Mouse (Mus musculus) limb, embryonic 11.5 days (tissue): Measurements from ENCODE around the gene Pde4d. TPM values are rescaled to one million over a fixed set of nuclear protein-coding genes. Genes with fewer than 3 reads are reported as not detected.

ENCODE experiments used
- ATAC-seq: fragments of 200-750 bp; cut with Nextera tagmentation; 2 replicates; pipeline ENCODE4 v1.8.0; 2017; ENCODE audit warnings: low read depth; ENCODE audit not compliant: insufficient number of reproducible peaks, low FRiP score, low TSS enrichment
- DNase-seq: peaks from one replicate; pipeline ENCODE4 v3.0.0-alpha.2; 2015; ENCODE audit warnings: low spot score
- H3K27ac ChIP-seq: fragments of 300-500 bp; sonication (generic); replicated peaks from 2 replicates; pipeline ENCODE4 v1.5.1; 2014; ENCODE audit warnings: low read depth, mild to moderate bottlenecking, low read length
- H3K27me3 ChIP-seq: fragments of 300-500 bp; sonication (generic); 2 replicates; pipeline ENCODE4 v1.6.1; 2014; ENCODE audit warnings: mild to moderate bottlenecking, low read length, mixed read lengths; ENCODE audit not compliant: control insufficient read depth, insufficient read depth
- H3K36me3 ChIP-seq: fragments of 300-500 bp; sonication (generic); 2 replicates; pipeline ENCODE4 v1.6.1; 2014; ENCODE audit warnings: mild to moderate bottlenecking, low read length, moderate library complexity, mixed read lengths; ENCODE audit not compliant: control insufficient read depth, insufficient read depth
- H3K4me1 ChIP-seq: fragments of 300-500 bp; sonication (generic); 2 replicates; pipeline ENCODE4 v1.6.1; 2014; ENCODE audit warnings: low read length, mixed read lengths; ENCODE audit not compliant: control insufficient read depth, insufficient read depth
- H3K4me2 ChIP-seq: fragments of 300-500 bp; sonication (generic); 2 replicates; pipeline ENCODE4 v1.6.1; 2014; ENCODE audit warnings: low read depth, mild to moderate bottlenecking, moderate library complexity; ENCODE audit not compliant: severe bottlenecking
- H3K4me3 ChIP-seq: fragments of 300-500 bp; sonication (generic); 2 replicates; pipeline ENCODE4 v1.5.1; 2014; ENCODE audit warnings: low read depth, low read length
- H3K9ac ChIP-seq: fragments of 300-500 bp; sonication (generic); 2 replicates; pipeline ENCODE4 v1.6.1; 2014; ENCODE audit warnings: mild to moderate bottlenecking, low read length
- H3K9me3 ChIP-seq: fragments of 300-500 bp; sonication (generic); 2 replicates; pipeline ENCODE4 v1.6.1; 2016; ENCODE audit warnings: low read length; ENCODE audit not compliant: control insufficient read depth
- WGBS: fragments of 180-500 bp; shearing (Covaris S2); extraction: QIAGEN DNeasy Blood & Tissue Kit; methylation state at CpG from one replicate; pipeline ENCODE4 v1.1.7; 2014; 5-methylcytosine and 5-hydroxymethylcytosine counted together
- polyA plus RNA-seq: library from polyadenylated mRNA; unstranded; fragments of >200 nt; fragmentation: Nextera tagmentation; extraction: Ambion mirVana; gene quantifications from 2 replicates; pipeline ENCODE4 v1.2.1, GENCODE M21; 2014

The Pde4d gene
- polyA plus RNA-seq, 1 experiment from 2014 or later = 13.3 TPM

- Histone ChIP-seq H3K9ac (no peak overlapping the region), H3K4me3 (no peak overlapping the region), H3K4me2 (no peak overlapping the region), H3K36me3 (no peaks in the 10 kb centered on the region), H3K9me3 (no peaks in the 10 kb centered on the region), H3K27me3 (no peaks in the 10 kb centered on the region), H3K27ac (no peak overlapping the region), H3K4me1 (no peaks in the 10 kb centered on the region; the same call in 1 of the 2 replicates)
- 59% methylated on average over 11 of the region's 11 CpGs for WGBS
- ATAC-seq (no peak), DNase-seq (no peak)
Observed at GRCm38 (mm10) chr13:109646597-109647232, 1197.0 kb downstream of the Pde4d start.

GRCm38 (mm10) chr13:109647479-109648199 lies 1197.9 kb downstream of the Pde4d start:
- H3K4me3 ChIP-seq = no peak overlapping the region
- no peaks in the 10 kb centered on the region for H3K36me3 ChIP-seq
- H3K9me3 ChIP-seq = no peaks in the 10 kb centered on the region
- no peaks in the 10 kb centered on the region for H3K27me3 ChIP-seq
- ATAC-seq (no peak), DNase-seq (no peak)
- no peak overlapping the region for H3K27ac ChIP-seq
- H3K9ac ChIP-seq = no peak overlapping the region
- no peaks in the 10 kb centered on the region; the same call in 1 of the 2 replicates for H3K4me1 ChIP-seq
- 81% methylated on average over 7 of the region's 7 CpGs for WGBS
- H3K4me2 ChIP-seq = no peak overlapping the region

GRCm38 (mm10) chr13:109648311-109648710 lies 1198.6 kb downstream of the Pde4d start:
- WGBS = 88% methylated on average over 3 of the region's 3 CpGs
- H3K9me3 ChIP-seq = no peaks in the 10 kb centered on the region
- ATAC-seq (no peak), DNase-seq (no peak)
- no peaks in the 10 kb centered on the region; the same call in 1 of the 2 replicates for H3K4me1 ChIP-seq
- H3K27ac ChIP-seq = no peak overlapping the region
- H3K4me2 ChIP-seq = no peak overlapping the region
- H3K36me3 ChIP-seq = no peaks in the 10 kb centered on the region
- H3K27me3 ChIP-seq = no peaks in the 10 kb centered on the region
- no peak overlapping the region for H3K9ac ChIP-seq
- H3K4me3 ChIP-seq = no peak overlapping the region

- H3K9ac ChIP-seq = no peak overlapping the region
- no peak overlapping the region for H3K4me2 ChIP-seq
- no peaks in the 10 kb centered on the region for H3K27me3 ChIP-seq
- H3K36me3 ChIP-seq = no peaks in the 10 kb centered on the region
- no peak overlapping the region for H3K27ac ChIP-seq
- no peaks in the 10 kb centered on the region for H3K9me3 ChIP-seq
- no peak overlapping the region for H3K4me3 ChIP-seq
- ATAC-seq = no peak
- DNase-seq = no peak
- 81% methylated on average over 10 of the region's 10 CpGs for WGBS
- no peaks in the 10 kb centered on the region for H3K4me1 ChIP-seq
Observed at GRCm38 (mm10) chr13:109651790-109652605, 1202.2 kb downstream of the Pde4d start.

- no peaks in the 10 kb centered on the region for H3K36me3 ChIP-seq
- whole genome bisulfite sequencing = 58% methylated on average over 7 of the region's 7 CpGs
Observed at GRCm38 (mm10) chr13:109652631-109653030, 1202.9 kb downstream of the Pde4d start.

GRCm38 (mm10) chr13:109655390-109655789 lies 1205.6 kb downstream of the Pde4d start:
- no peaks in the 10 kb centered on the region for H3K4me1 ChIP-seq
- 43% methylated on average over 3 of the region's 3 CpGs for WGBS
- no peak for ATAC-seq
- no peak for DNase-seq
- H3K4me2 ChIP-seq = no peak overlapping the region
- no peak overlapping the region for H3K9ac ChIP-seq
- no peaks in the 10 kb centered on the region for H3K27me3 ChIP-seq
- no peaks in the 10 kb centered on the region for H3K9me3 ChIP-seq
- no peaks in the 10 kb centered on the region for H3K36me3 ChIP-seq
- H3K27ac ChIP-seq = no peak overlapping the region
- H3K4me3 ChIP-seq = no peak overlapping the region

More at GRCm38 (mm10) chr13:109652631-109653030, 1202.9 kb downstream of the Pde4d start:
- H3K4me3 ChIP-seq = no peak overlapping the region
- H3K27me3 ChIP-seq = no peaks in the 10 kb centered on the region
- no peaks in the 10 kb centered on the region for H3K9me3 ChIP-seq
- H3K9ac ChIP-seq = no peak overlapping the region
- no peaks in the 10 kb centered on the region for H3K4me1 ChIP-seq
- no peak overlapping the region for H3K4me2 ChIP-seq
- ATAC-seq = no peak
- H3K27ac ChIP-seq = no peak overlapping the region
- DNase-seq = no peak

GRCm38 (mm10) chr13:109659103-109659502 lies 1209.4 kb downstream of the Pde4d start:
- H3K27ac ChIP-seq = no peak overlapping the region
- DNase-seq (peak; percentile 19), ATAC-seq (no peak)
- WGBS = 79% methylated on average over 6 of the region's 6 CpGs
- no peaks in the 10 kb centered on the region for H3K36me3 ChIP-seq
- no peak overlapping the region for H3K4me3 ChIP-seq
- no peak overlapping the region for H3K4me2 ChIP-seq
- H3K9ac ChIP-seq = no peak overlapping the region
- peaks cover 8% of the 10 kb centered on the region for H3K4me1 ChIP-seq
- H3K9me3 ChIP-seq = no peaks in the 10 kb centered on the region
- H3K27me3 ChIP-seq = no peaks in the 10 kb centered on the region

- DNase-seq = no peak
- WGBS = 94% methylated on average over 3 of the region's 3 CpGs
- no peak overlapping the region for H3K4me3 ChIP-seq
Observed at GRCm38 (mm10) chr13:109661345-109661744, 1211.6 kb downstream of the Pde4d start.

More at GRCm38 (mm10) chr13:109661345-109661744, 1211.6 kb downstream of the Pde4d start:
- H3K36me3 ChIP-seq = no peaks in the 10 kb centered on the region
- no peaks in the 10 kb centered on the region for H3K9me3 ChIP-seq
- no peak for ATAC-seq
- H3K27me3 ChIP-seq = no peaks in the 10 kb centered on the region
- H3K4me2 ChIP-seq = no peak overlapping the region
- peaks cover 8% of the 10 kb centered on the region for H3K4me1 ChIP-seq
- H3K27ac ChIP-seq = no peak overlapping the region
- H3K9ac ChIP-seq = no peak overlapping the region
